Mouse (Mus musculus): ENCODE measurements around the gene Dennd2c.
"Not testable (repeated sequence)": the region's sequence is repeated elsewhere in the genome, so short reads cannot be mapped to it uniquely, and the experiment has no call there.

Dennd2c gene

DNA sequence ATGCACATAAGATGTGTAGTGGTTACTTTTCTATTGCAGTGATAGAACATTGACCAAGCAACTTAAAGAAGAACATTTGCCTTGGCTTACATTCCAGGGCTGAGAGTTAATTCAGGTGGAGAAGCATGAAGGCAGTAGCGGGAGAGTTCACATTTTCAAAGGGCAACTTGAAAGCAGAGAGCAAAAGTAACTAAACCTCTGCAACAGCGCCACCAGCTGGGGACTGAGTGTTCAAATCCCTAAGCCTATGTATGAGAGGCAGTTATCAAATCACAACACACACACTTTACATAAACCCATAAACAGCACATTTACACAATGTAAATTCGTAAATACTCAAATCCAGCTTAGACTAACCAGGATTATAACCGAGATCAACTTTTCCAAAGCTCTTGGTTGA lies 67.4 kb downstream of the Dennd2c start:
- DNase-seq (ENCODE audit: low read depth), result peak; percentile 91

DNA sequence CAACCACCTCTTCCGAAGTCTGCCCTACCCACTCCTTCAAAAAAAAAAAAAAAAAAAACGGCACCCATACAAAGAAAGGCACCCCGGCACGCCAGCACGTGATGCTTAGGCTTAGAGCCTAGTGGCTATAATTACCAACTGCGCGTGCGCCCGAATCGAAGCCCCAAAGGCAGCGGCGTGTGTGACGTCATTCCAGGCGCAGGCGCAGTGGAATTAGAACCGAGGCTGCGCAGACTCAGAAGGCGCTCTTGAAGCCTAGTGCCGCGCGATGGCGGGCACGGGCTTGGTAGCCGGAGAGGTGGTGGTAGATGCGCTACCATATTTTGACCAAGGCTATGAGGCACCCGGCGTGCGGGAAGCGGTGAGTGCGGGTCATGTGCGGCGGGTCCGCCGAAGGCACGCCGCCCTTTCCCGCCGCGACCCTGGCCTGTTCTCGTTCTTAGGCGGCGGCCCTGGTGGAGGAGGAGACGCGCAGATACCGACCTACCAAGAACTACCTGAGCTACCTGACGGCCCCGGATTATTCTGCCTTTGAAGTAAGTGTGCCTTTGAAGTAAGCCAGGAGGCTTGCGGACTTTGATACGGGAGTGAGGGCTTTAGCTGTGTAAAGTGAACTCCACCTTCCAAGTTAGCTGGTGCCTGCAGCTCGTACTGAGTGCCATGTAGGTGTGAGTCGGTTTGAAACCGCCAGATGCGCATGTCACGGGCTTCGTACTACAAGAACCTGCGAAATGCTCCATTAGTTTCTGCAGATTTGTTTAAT lies 69.3 kb downstream of the Dennd2c start, which contains the start of gene Bcas2:
Gene Bcas2 (plus strand): TSS at position 151 of the 763 bp plus-strand sequence.
- peak; percentile 96 for DNase-seq (ENCODE audit: low read depth)

DNA sequence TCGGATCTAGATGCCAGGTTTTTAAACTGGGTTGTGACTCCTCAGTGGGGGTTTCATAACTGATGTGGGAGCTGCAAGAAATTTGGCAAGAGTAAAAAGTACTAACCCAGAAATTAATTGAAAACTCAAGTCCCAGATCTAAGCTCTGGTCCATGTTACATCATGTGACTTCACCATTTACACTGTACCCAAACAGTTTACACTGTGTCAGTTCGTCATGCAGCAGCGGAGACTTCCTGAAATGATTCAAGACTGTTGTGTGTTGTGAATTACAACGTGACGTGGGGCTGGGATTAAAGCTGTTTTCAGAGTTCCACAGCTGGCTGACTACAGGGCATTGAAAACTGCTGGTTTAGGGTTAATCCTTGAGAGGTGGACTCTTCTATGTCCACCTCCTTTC lies 70.2 kb downstream of the Dennd2c start:
- peak; percentile 73 for DNase-seq (ENCODE audit: low read depth)

DNA sequence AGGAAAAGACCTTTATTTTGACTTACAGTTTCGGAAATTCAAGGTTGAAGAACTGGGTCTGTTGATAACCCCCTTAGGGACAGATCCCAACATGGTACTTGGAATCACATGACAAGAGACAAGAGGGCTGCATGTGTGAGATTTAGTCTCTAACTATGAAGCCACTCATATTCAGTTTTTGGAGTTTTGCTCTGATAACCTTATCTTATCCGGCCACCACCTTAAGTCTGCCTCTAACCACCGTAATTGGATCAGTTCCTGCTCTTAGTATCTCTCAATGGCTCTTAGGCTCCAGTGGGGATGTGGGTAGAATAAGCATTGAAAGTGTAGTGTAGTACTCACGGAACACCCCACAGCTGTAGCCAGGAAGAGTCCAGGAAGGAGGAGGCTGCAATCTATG lies 74.3 kb downstream of the Dennd2c start:
- peak; percentile 92 for DNase-seq (ENCODE audit: low read depth)

DNA sequence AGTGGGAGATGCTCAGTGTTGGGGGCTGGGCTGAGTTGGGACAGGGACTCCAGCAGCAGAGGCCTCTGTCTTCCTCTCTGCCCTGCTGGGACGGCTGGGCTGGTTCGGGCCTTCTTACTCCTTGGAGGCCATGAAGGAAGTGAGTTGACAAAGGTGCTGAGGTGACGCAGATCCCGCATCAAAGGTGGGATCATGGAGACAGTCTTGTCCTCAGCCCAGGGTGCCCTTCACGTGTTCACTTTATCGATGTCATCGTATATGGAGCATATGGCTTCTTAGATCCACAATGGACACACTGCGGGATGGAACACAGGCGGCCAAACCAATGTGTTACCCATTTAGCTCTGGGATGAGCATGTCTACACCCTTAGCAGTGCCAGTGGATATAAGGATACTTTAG lies 77.1 kb downstream of the Dennd2c start:
- no peak for DNase-seq (ENCODE audit: low read depth)

DNA sequence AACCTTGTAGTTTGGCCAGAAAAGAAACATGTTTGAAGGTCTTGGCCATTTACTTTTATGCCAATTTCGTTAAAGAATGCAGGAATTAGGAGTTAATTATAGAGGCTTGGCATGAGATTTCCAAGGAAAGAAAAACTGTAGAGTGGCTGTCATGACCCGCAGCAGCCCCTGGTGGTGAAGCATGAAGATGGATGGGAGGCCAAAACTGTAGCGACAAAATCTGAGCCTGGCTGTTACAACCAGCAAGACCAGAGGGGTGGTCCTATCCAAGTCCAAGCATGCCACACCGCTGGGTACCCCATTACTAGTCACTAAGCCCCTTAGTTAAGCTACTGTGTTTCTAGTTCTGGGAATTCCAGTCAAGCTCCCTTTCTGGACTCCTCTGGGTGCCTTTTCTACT lies 78.8 kb downstream of the Dennd2c start:
- DNase-seq (ENCODE audit: low read depth), result no peak

DNA sequence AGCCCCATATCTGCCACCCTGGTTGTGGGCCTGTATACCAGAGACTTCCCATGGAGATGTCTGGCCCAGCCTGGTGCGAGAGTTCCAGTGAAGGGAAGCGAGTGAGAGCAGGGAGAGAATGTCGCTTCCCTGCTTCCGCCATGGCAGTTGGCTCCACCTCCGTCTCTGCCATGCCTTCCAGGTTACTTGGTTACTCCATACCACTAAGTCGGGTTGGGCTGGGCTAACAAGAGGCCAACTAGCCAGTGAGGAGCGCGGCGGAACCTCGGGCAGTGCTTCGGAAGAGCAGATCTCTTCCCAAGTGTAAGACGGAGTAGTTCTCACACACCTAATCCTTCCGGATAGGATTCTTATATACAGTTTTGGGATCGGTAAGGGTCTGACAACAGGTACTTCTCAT lies 80.4 kb downstream of the Dennd2c start:
- DNase-seq (ENCODE audit: low read depth), result no peak

DNA sequence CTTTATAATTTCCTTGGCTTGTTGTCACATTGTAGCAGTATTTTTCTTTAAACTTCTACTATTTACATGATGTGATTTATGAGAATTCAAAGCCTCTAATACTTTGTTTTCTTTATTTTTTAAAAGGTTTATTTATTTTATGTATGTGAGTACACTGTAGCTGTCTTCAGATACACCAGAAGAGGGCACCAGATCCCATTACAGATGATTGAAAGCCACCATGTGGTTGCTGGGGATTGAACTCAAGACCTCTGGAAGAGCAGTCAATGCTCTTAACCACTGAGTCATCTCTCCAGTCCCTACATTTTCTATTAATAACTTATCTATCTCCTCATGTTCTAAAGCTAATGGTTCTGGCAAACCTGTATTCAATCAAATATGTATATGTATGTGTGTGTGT lies 82.1 kb downstream of the Dennd2c start:
- DNase-seq (ENCODE audit: low read depth), result peak; percentile 50

DNA sequence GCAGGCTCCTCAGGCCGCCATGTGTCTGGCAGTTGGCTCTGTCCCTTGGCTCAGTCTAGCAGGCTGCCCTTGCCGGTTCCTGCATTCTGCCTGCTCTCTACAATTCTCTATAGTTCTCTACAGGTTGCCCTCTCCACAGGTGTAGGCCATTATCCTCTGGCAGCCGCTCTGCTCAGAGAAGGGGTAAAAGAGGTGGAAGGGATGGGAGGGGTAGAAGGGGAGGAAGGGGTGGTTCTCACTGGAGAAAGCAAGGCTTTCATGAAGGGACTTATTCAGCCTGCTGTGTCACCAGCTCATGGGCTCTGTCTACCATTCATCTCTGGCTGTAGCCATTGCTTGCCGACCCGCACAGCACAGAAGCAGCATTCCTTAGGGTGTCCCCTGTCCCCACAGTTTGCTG lies 86.0 kb downstream of the Dennd2c start:
- DNase-seq (ENCODE audit: low read depth), result no peak

DNA sequence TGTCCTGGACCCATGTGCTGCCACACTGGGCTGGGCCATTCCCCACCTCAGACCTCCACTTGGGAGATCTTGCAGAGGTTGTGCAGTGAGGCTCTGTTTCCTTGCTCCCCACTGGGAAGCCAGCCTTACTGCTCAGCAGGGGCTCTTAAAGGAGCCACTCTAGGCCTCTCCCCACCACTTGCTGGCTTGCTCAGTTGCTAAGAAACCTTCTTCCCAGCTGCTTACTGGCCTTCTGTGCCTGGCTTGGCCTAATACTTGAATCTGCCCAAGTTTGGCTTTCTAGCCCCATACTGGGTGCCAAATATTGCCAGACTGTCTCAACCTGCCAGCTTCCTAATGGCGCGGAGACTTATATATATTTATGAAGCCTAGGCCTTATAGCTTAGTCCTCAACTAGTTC lies 86.5 kb downstream of the Dennd2c start:
- DNase-seq (ENCODE audit: low read depth), result no peak

DNA sequence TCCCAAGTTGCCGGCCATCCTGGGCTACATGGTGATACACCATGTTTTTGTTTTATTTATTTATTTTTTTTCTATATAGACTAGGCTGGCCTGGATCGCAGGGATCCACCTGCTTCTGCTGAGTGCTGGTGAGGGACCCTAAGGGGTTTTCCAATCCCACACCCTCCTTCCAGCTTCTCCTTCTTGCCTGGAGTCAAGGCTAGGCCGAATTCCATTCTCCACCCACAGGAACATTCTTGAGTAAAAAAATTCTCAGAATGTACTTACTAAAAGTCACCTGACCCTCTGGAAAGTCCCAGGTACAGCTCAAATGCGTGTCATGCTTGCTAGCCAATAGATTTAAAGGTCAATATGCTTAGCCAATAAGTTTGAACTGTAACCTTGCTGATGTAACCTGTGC lies 89.8 kb downstream of the Dennd2c start:
- no peak for DNase-seq (ENCODE audit: low read depth)

DNA sequence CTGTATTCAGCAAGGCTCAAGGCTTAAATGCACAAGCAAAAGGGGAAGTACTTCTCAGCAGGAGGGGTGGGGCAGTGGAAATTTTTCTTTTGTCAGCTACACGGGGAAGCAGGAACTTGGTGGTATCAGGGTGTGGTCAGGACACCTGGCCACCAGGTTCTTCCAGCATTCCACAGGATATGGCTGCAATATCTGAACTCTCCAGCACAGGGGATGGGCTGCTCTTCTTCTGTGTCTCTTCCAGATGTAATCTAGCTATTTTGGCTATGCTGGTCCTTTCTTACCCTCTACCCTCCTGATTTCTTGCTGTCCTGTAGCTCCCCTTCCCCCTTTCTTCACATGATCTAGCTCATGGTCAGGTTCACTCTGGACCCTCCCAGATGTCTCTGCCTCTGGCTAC lies 90.8 kb downstream of the Dennd2c start:
- DNase-seq (ENCODE audit: low read depth), result no peak

DNA sequence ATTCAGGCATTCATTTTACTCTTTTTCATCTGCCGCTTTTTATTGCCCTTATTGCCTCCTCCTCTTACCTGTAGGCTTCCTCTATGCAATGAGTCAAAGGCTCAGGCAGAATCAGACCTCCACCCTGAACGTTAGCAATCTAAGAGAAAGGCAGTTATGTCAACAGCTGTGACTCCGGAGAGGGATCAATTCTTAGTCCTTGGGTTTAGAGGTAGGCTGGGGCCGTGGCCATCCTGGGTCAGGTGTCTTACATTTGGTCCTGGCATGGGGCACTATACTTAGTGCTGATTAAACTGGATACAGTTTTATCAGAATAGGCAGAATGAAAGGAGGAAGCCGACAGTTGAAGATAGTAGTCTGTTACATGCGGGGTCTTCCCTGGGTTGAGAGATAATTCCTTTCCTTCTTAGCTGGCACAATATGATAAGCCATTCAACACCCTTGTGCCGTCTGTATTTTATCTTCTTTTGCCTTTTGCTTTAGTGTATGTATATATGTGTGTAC lies 94.0 kb downstream of the Dennd2c start:
- no peak for DNase-seq (ENCODE audit: low read depth)

DNA sequence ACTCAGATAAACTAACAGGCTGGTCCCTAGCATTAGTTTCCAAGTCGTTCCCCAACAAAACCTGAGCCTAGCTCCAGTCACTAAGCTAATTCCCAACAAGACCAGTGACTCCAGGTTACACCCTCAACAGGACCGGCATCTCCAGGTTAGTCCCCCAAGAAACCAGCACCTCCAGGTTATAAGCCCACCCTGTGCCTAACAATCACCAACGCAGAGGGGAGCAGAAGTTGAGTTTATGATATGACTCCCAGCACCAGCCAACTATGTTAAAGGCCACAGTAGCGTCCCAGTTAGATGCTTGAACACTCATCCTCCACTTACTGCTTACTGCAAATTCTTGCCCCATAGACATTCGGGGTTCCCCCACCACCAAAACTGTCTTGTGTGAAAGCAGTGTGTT lies 97.0 kb downstream of the Dennd2c start:
- no peak for DNase-seq (ENCODE audit: low read depth)

DNA sequence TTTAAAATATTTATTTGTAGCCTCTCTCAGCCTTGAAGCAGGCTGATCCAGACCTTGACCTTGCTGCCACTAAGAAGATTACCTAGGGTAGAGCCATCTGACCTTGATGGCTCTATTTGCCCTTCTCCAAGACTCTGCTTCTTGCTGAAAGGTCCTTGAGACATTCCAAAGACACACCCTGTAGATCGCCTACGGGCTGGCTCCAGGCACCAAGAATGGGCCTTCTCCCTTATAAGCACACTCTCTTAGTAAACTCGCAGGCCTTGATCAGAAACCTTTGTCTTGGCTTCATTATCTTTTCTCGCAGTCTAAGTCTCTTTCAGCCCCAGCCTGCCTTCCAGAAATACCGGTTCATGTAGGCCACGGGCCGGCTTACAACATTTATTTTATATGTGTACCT lies 98.7 kb downstream of the Dennd2c start:
- DNase-seq (ENCODE audit: low read depth), result not testable (repeated sequence)

DNA sequence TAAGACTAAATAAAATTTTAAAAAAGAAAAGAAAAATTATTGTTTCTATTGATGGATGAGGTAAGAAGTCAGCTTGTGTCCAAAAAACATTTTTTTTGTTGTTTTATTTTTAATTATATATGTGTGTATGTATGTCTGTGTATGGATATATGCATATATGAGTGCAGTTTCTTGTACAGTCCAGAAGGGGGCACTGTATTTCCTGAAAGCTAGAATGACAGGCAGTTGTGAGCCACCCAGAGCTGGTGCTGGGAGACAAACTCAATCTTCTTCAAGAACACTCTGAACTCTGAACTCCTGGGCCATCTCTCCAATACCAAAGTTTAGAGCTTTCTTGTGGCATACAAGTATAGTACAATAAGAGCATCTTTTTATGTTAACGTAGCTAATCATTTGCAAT lies 101.2 kb downstream of the Dennd2c start:
- DNase-seq (ENCODE audit: low read depth), result no peak

DNA sequence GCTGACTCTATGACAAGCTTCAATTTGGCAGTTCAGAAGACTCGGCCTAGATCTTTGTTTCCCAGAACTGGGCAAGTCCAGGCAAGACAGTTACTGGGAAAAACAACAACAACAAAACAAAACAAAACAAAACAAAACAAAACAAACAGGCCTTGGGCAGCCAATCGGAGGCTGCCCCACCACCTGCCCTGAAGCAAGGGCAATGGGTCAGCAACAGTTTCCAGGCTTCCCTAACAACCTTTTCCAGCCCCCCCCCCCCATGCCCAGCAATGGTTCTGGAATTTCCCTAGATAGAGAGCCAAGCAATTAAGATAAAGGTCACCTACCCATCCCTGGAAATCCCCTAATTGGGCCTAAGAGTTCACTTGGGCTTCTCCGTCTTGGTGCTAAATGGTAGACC lies 102.0 kb downstream of the Dennd2c start:
- no peak for DNase-seq (ENCODE audit: low read depth)

DNA sequence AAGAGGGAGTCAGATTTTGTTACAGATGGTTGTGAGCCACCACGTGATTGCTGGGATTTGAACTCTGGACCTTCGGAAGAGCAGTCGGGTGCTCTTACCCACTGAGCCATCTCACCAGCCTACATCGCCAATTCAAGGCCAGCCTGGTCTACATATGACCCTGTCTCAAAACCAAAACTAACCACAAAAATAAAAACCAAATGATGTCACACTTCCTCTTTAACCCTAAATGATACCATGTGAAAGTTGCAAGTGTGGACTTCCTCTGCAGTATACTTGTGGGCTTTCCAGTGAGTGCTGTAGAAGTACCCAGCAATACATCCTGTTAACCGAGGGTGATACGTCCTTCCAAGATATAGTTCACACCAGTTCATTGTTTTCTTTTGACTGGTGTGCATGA lies 104.0 kb downstream of the Dennd2c start:
- DNase-seq (ENCODE audit: low read depth), result peak; percentile 96

DNA sequence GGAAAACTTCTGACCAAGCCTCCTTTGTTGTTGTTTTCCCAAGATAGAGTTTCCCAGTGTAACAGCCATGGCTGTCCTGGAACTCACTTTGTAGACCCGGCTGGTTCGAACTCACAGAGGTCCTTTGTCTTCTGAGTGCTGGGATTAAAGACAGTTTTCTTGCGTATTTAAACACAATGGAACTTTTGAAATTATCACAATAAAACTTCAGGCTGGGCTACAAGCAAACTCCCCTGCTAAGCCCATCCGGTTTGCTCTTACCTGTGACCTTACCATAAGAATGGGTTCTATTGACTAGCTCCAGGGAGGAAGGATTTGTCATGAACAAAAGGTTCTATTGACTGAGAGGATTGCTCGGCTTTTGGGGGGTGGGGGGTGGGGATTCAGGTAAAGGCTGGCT lies 105.3 kb downstream of the Dennd2c start:
- no peak for DNase-seq (ENCODE audit: low read depth)

DNA sequence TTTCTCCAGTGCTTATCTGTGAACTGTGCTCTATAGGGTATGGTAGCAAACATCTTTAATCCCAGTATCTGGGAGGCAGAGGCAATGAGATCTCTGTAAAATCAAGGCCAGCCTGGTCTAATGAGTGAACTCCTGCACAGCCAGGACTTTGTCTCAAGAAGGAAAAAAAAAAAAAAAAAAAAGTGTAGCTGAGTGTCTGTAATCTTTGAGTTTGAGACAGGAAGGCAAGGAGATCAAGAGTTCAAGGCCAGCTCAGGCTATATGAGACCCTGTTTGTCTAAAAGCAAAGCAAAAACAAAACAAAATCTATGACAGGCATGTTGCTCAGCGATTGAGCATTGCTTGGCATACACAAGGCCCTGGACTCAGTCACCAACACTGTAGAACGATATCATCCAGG lies 105.8 kb downstream of the Dennd2c start:
- no peak for DNase-seq (ENCODE audit: low read depth)

DNA sequence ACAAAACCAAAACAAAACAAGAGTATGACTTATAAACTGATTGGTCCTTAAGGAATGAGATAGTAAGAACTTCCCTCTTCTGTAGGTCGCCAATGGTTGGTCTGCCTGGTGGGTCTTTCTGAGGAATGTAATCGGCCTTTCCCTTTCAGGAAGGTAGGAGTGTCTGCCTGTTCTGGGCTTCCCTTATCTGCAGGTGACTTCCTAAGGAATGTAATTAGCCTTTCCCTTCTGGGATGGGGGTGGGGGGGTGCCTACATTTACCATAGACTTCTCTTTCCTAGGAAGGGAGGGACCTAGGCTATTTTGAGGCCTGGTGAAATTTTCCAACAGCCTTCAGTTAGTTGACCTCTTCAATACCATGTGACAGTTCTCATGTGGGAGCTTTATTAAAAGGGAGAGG lies 108.7 kb downstream of the Dennd2c start:
- no peak for DNase-seq (ENCODE audit: low read depth)

DNA sequence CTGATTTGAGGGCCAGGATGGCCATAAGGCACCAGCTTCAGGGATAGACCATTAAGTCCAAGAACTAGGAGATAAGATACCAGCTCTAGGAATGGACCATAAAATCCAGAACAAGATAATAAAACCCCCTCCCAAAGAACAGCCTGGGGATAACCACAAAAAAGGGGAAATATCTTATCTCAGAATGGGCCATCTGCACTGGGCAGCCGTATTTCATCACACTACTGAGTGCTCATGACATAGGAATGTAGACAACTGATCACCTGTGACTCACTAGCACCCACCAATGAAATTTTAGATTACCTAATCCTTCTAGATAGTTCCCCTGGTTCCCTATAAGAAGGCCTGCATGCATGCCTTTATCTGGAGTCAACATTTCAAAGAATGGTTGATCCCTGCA lies 109.7 kb downstream of the Dennd2c start:
- peak; percentile 85 for DNase-seq (ENCODE audit: low read depth)

DNA sequence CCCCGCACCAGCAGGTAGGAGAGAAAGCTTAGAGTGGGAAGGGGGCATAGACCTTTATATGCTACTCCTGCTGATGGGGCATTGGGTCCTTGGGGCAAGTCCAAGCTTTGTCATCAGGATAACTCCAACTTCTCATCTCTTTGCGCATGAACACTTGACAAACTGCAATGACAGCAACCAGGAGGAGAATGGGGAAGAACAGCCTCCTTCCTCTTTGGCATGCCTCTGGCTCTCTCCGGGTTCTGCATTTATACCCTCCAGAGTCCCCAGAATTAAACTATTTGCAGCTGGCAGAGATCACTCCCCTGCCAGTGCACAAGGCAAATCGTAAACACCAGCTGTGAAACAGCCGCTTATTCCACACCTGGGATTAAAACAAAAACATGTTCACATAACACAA lies 111.1 kb downstream of the Dennd2c start:
- DNase-seq (ENCODE audit: low read depth), result no peak

DNA sequence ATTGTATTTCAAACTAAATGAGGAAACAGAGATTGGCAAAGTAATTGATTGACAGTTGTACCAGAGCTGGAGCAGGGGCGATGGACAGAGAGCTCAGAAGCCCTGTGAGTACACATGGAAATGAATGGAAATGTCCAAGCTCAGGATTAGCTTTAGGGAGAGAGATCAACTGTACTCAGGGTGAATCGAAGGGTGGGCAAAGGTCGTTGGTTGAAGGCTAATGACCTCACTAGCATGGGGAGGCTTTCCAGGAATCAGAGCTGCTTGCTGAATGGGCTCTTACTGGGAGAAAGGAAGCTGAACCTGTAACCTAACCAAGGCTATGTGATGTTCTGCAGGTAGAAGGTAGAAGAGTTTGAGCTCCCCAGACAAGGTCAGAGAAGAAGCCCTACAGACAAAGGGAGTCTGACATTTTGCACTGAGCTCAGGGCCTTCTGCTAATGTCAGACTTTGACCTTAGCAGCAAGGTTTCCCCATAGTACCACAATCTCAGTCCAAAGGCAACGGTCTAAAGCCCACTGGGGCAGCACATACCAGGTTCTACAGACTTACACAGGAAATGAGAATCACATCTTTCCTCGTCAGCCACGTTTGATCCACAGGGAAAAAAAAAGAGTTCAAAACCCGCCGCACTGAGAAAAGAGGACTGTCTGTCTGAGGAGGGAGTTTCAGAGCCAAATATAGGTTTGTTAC lies 112.3 kb downstream of the Dennd2c start:
- no peak for DNase-seq (ENCODE audit: low read depth)

Measured in 416B (cell line).